Mouse (Mus musculus): ENCODE measurements around the gene Shc3. TPM values are rescaled to one million over a fixed set of nuclear protein-coding genes. Genes with fewer than 3 reads are reported as not detected.

The Shc3 gene
- total and polyA plus RNA-seq, 2 experiments from 2014 or later = 11.6 to 106 TPM

- Histone ChIP-seq H3K9ac (no peak overlapping the region), H3K4me2 (ENCODE audit: low read depth) (no peak overlapping the region), H3K27me3 (ENCODE audit: insufficient read depth, low read length) (no peaks in the 10 kb centered on the region), H3K36me3 (ENCODE audit: insufficient read depth) (no peaks in the 10 kb centered on the region), H3K27ac (ENCODE audit: low read depth, low read length) (no peak overlapping the region), H3K4me1 (ENCODE audit: insufficient read depth) (peaks cover 11% of the 10 kb centered on the region; the same call in 1 of the 2 replicates), H3K4me3 (ENCODE audit: low read depth, low read length) (no peak overlapping the region), H3K9me3 (ENCODE audit: low read length) (no peaks in the 10 kb centered on the region)
- WGBS = 94% methylated on average over 13 of the region's 13 CpGs
- DNase-seq (no peak), ATAC-seq (no peak)
- no peak for TF ChIP-seq CTCF (IDR thresholded peaks at IDR 0.05; ENCODE audit: low read depth)
Observed at GRCm38 (mm10) chr13:51405731-51406320, 163.4 kb downstream of the Shc3 start.

GRCm38 (mm10) chr13:51404566-51404965 lies 164.7 kb downstream of the Shc3 start:
- DNase-seq = no peak
- H3K9ac ChIP-seq = no peak overlapping the region
- H3K4me1 ChIP-seq (ENCODE audit: insufficient read depth) = peaks cover 15% of the 10 kb centered on the region; the same call in 1 of the 2 replicates
- WGBS = 86% methylated on average over 4 of the region's 4 CpGs
- TF ChIP-seq CTCF (IDR thresholded peaks at IDR 0.05; ENCODE audit: low read depth) = no peak
- no peak overlapping the region for H3K4me2 ChIP-seq (ENCODE audit: low read depth)
- no peaks in the 10 kb centered on the region for H3K9me3 ChIP-seq (ENCODE audit: low read length)
- H3K36me3 ChIP-seq (ENCODE audit: insufficient read depth) = no peaks in the 10 kb centered on the region
- no peak for ATAC-seq
- no peak overlapping the region for H3K4me3 ChIP-seq (ENCODE audit: low read depth, low read length)
- H3K27me3 ChIP-seq (ENCODE audit: insufficient read depth, low read length) = no peaks in the 10 kb centered on the region
- no peak overlapping the region for H3K27ac ChIP-seq (ENCODE audit: low read depth, low read length)

- no peak for TF ChIP-seq CTCF (IDR thresholded peaks at IDR 0.05; ENCODE audit: low read depth)
- Histone ChIP-seq H3K36me3 (ENCODE audit: insufficient read depth) (no peaks in the 10 kb centered on the region), H3K4me2 (ENCODE audit: low read depth) (peak overlapping the region; percentile 62), H3K9me3 (ENCODE audit: low read length) (no peaks in the 10 kb centered on the region), H3K27me3 (ENCODE audit: insufficient read depth, low read length) (no peaks in the 10 kb centered on the region), H3K27ac (ENCODE audit: low read depth, low read length) (peak overlapping the region; percentile 55; the same call in 1 of the 2 replicates), H3K9ac (peak overlapping the region; percentile 44), H3K4me1 (ENCODE audit: insufficient read depth) (peaks cover 5% of the 10 kb centered on the region; the same call in 1 of the 2 replicates), H3K4me3 (ENCODE audit: low read depth, low read length) (peak overlapping the region; percentile 30)
- peak; percentile 87 for ATAC-seq
- peak; percentile 78 for DNase-seq
- 13% methylated on average over 20 of the region's 20 CpGs for WGBS
Observed at GRCm38 (mm10) chr13:51400736-51401501, 168.3 kb downstream of the Shc3 start.

GRCm38 (mm10) chr13:51400186-51400719 lies 169.0 kb downstream of the Shc3 start:
- Histone ChIP-seq H3K4me2 (ENCODE audit: low read depth) (peak overlapping the region; percentile 62), H3K4me3 (ENCODE audit: low read depth, low read length) (peak overlapping the region; percentile 30), H3K27me3 (ENCODE audit: insufficient read depth, low read length) (no peaks in the 10 kb centered on the region), H3K9ac (peak overlapping the region; percentile 44), H3K27ac (ENCODE audit: low read depth, low read length) (peak overlapping the region; percentile 55; the same call in 1 of the 2 replicates), H3K9me3 (ENCODE audit: low read length) (peaks cover 3% of the 10 kb centered on the region; the same call in 1 of the 2 replicates), H3K36me3 (ENCODE audit: insufficient read depth) (no peaks in the 10 kb centered on the region), H3K4me1 (ENCODE audit: insufficient read depth) (peaks cover 5% of the 10 kb centered on the region; the same call in 1 of the 2 replicates)
- TF ChIP-seq CTCF (IDR thresholded peaks at IDR 0.05; ENCODE audit: low read depth) = no peak
- DNase-seq (no peak), ATAC-seq (peak; percentile 45; the same call in 1 of the 2 replicates)
- WGBS = 34% methylated on average over 14 of the region's 14 CpGs

GRCm38 (mm10) chr13:51399562-51399961 lies 169.7 kb downstream of the Shc3 start:
- peaks cover 3% of the 10 kb centered on the region; the same call in 1 of the 2 replicates for H3K9me3 ChIP-seq (ENCODE audit: low read length)
- WGBS = 95% methylated on average over 3 of the region's 3 CpGs
- no peak overlapping the region for H3K9ac ChIP-seq
- no peak for TF ChIP-seq CTCF (IDR thresholded peaks at IDR 0.05; ENCODE audit: low read depth)
- no peaks in the 10 kb centered on the region for H3K36me3 ChIP-seq (ENCODE audit: insufficient read depth)
- DNase-seq (no peak), ATAC-seq (no peak)
- peaks cover 5% of the 10 kb centered on the region; the same call in 1 of the 2 replicates for H3K4me1 ChIP-seq (ENCODE audit: insufficient read depth)
- no peak overlapping the region for H3K4me3 ChIP-seq (ENCODE audit: low read depth, low read length)
- H3K27me3 ChIP-seq (ENCODE audit: insufficient read depth, low read length) = no peaks in the 10 kb centered on the region
- H3K4me2 ChIP-seq (ENCODE audit: low read depth) = no peak overlapping the region
- no peak overlapping the region for H3K27ac ChIP-seq (ENCODE audit: low read depth, low read length)

GRCm38 (mm10) chr13:51397861-51398260 lies 171.4 kb downstream of the Shc3 start:
- no peak overlapping the region for H3K27ac ChIP-seq (ENCODE audit: low read depth, low read length)
- 88% methylated on average over 6 of the region's 6 CpGs for WGBS
- no peaks in the 10 kb centered on the region for H3K27me3 ChIP-seq (ENCODE audit: insufficient read depth, low read length)
- H3K4me3 ChIP-seq (ENCODE audit: low read depth, low read length) = no peak overlapping the region
- H3K36me3 ChIP-seq (ENCODE audit: insufficient read depth) = no peaks in the 10 kb centered on the region
- peaks cover 3% of the 10 kb centered on the region; the same call in 1 of the 2 replicates for H3K9me3 ChIP-seq (ENCODE audit: low read length)
- TF ChIP-seq CTCF (IDR thresholded peaks at IDR 0.05; ENCODE audit: low read depth) = no peak
- ATAC-seq = no peak
- H3K4me2 ChIP-seq (ENCODE audit: low read depth) = no peak overlapping the region
- DNase-seq = no peak
- peaks cover 5% of the 10 kb centered on the region; the same call in 1 of the 2 replicates for H3K4me1 ChIP-seq (ENCODE audit: insufficient read depth)
- H3K9ac ChIP-seq = no peak overlapping the region
